Mouse (Mus musculus): Measurements from ENCODE around the gene Gprc5d. TPM values are rescaled to one million over a fixed set of nuclear protein-coding genes. Genes with fewer than 3 reads are reported as not detected.

Gprc5d gene
- total RNA-seq, 2 experiments from 2014 or later, result not detected

GRCm38 (mm10) chr6:135070347-135070746 lies 47.7 kb downstream of the Gprc5d start:
- no peak for DNase-seq (ENCODE audit: low spot score in 2 of 2)

GRCm38 (mm10) chr6:135069856-135070255 lies 48.2 kb downstream of the Gprc5d start:
- no peak for DNase-seq (ENCODE audit: low spot score in 2 of 2)

- no peak for DNase-seq (ENCODE audit: low spot score in 2 of 2)
Observed at GRCm38 (mm10) chr6:135068221-135068620, 49.9 kb downstream of the Gprc5d start.

DNA sequence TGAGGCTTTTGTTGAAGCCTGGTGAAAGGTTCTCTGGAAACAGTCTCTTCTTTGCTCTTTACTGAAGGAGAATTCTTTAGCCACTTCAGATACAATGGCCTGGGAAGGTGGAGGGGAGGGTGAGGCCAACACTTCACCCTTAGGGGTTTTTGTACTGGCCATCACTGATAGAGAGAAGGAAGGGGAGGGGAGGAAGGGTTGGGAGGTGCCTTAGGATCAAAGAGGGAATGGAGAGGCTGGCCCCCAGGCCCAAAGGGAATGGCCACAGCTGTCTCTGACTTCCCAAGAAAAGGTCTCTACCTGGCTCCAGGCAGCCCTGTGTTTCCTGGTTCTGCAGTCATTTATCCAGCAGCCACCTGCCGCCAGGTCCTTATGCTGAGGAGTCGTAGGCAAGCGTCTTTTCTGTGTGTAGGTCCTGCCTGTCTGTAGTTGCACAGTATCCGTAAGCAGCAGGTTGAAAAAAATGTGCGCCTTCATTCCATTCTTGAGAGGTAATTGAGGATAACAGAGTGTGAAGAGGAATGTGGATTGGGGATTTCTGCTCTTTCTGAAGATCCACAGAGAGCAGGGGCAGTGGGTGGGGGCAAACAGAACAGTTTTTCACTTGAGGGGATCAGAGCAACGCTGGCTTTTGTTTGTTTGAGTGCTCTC lies 51.2 kb downstream of the Gprc5d start:
- no peak for DNase-seq (ENCODE audit: low spot score in 2 of 2)

DNA sequence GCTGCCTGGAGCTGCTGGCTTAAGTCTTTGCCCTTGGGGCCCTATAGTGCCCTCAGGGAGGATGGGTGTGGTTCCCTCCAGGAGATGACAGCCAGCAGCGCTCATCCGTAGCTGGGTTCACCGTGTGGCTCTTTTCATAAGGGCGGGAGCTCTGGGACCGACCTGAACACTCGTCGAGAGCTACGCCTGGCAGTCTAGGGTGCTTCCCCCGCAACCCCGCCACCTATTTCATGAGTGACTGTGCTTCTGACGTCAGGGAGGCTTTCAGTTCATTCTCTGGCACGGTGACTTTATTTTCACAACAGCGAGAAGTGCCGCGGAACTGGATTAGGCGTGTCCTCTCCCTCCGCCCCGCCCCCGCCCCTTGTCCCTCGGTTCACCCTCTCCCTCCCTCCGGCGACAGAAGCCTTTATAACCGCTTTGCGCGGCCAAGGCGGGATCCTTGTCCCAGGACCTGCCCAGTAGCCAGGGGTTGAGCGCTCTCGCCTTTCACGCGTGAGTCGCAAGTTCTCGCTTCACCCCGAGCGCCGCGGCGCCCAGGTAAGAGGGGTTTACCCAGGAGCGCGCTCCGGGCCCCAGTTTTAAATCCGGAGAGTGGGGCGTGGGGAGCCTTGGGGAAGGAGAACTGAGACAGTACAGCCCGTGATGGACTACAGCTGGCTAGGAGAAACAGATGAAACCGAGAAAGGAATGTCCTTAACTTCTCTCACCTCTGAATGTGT lies 52.7 kb downstream of the Gprc5d start, which contains the start of gene Gprc5a:
Gene Gprc5a (plus strand): TSS at position 416 of the 722 bp plus-strand sequence.
- no peak for DNase-seq (ENCODE audit: low spot score in 2 of 2)

GRCm38 (mm10) chr6:135064621-135065020 lies 53.5 kb downstream of the Gprc5d start:
- DNase-seq (ENCODE audit: low spot score in 2 of 2), result no peak

GRCm38 (mm10) chr6:135060728-135061127 lies 57.4 kb downstream of the Gprc5d start:
- no peak for DNase-seq (ENCODE audit: low spot score in 2 of 2)

Other genes with a start within 250 kb of the Gprc5d start
- gene Gpr19, start 219.7 kb downstream of the Gprc5d start, total RNA-seq (2021), result 10 to 100 TPM; 24.1 to 24.7 TPM
- gene Cdkn1b, start 197.9 kb downstream of the Gprc5d start, total RNA-seq (2021), result 10 to 100 TPM; 55.5 to 57.1 TPM
- gene Apold1, start 136.6 kb downstream of the Gprc5d start, total RNA-seq (2021), result 1 to 10 TPM; 3.5 to 4.4 TPM
- 10 to 100 TPM; 54.4 to 55.3 TPM for gene Ddx47, start 106.7 kb downstream of the Gprc5d start, total RNA-seq (2021)
- gene Gprc5a, start 52.6 kb downstream of the Gprc5d start, total RNA-seq (2021), result under 1 TPM in 1 of 2 experiments, not detected in 1; 0.17 TPM
- 100 to 1,000 TPM; 122 to 133 TPM for gene Fam234b, start 79.7 kb upstream of the Gprc5d start, total RNA-seq (2021)
- gene Hebp1, start 79.7 kb upstream of the Gprc5d start, total RNA-seq (2021), result 10 to 100 TPM; 54.1 to 62.0 TPM
- gene Gsg1, start 136.1 kb upstream of the Gprc5d start, total RNA-seq (2021), result under 1 TPM in 1 of 2 experiments, not detected in 1; 0.48 TPM
- under 1 TPM; 0.41 to 0.60 TPM for gene Pbp2, start 192.1 kb upstream of the Gprc5d start, total RNA-seq (2021)
- gene Emp1, start 244.3 kb upstream of the Gprc5d start, total RNA-seq (2021), result 1 to 10 TPM; 2.8 to 6.2 TPM

Data from layer of hippocampus, postnatal 14 days (tissue).